Mouse (Mus musculus): ENCODE measurements around the gene Alad.

Alad gene

DNA sequence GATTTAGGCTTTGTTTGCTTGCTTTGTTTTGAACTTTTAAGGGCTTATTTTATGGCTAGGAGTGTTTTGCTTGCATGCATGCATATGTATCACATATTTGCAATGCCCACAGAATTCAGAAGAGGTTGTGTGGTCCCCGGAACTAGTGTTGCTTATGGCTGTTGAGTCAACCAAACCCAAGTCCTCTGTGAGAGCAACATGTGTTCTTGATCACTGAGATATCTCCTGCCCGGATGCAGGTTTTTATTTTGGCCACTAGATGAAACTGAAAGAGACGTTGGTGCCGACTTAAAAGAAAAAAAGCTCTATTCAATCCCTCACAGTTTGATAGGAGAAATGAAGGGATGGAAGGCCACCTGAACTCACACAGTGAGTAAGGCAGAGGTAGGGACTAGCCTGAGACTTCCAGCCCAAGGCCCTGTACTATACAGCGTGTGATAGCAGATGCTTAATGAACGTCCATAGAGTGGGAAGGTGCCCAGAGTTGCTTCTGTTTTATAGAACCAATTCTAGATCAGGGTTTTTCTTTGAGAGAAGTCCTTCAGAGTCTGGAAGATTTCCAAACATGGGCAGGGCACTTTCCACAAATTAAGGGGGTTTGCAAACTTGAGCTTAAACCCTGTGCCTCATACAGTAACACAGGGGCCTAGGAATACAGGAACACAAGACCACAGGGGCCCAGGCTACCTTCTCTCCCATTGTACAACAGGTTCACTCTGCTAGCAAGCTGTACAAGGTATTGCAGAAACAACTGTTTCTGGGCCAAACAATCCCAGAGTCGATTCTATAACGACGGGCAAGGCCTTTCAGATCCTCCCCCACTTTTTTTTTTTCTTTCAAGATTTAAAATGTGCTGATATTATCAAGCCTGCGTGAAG is 1.9 kb downstream of the Alad start:
- DNase-seq, result no peak

DNA sequence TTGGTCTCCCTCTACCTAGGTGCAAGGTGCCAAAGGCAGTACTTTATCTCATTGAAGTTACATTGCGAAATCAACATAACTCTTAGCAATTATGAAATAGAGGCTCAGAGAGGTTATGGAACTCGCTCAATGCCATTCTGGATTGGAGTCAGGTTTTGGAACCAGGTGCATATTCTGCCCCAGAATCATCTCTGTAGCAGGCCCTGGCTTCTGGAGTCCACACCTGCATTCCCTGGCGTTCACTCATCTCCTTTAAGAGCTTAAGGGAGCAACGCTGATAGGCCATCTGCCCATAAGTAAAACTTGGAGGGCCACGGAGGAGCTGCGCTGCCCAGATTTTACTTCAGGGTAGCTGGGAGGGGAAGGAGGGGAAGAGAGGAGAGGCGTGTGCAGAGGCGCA is 2.7 kb downstream of the Alad start:
- no peak for DNase-seq

DNA sequence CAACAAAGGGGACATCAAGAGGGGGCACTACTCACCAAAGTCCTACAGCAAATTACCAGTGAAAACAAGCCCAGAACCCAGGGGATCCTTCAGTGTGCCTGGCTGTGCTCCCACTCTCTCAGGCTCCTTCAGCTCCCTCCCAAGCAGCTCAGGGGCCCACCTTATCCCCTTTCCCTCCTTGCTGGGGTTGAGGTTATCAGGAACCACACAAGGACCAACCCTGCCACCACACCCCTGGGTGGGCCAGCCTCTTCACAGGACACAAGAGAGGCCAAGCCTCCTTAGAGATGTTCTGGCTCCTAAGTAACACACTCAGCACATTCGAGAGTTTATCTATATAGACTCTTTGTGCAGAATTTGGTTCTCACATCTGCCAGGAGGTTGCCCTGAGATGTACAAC is 3.1 kb downstream of the Alad start:
- DNase-seq, result no peak

DNA sequence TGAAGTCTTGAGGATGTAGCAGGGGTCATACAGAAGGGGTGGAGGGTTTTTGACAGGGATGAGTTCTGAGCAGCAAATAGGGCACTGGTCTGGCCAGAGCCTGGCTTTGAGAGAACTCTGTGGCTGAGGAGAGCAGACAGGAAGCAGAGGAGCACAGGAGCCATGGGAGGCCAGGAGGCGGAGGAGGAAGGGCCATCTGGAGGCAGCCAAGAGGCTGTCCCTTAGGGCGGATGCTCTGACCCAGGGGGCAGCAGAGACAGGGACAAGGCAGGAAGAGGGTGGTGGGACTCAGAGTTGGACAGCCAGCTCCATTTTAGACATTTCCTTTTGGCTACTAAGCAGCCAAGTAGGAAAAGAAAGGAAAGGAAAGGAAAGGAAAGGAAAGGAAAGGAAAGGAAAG is 3.6 kb downstream of the Alad start:
- peak; percentile 53 to 54 for DNase-seq

DNA sequence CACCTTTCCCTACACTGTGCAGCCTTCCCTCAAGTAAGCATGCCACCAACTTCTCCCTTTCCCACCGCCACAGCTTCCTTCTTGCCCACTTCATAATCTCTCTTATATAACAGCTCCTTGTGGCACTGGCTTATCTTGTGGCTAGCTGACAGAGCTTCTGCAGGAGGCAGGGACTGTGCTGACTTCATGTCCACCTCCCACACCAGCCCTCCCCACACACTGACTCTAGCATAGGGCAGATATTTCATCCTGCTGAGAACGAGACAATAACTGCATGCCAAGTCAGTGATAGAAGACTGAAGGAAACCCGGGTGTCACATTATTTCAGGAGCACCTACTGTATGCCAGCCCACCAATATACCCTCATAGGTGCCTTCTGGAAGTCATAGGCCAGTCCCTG is 4.2 kb downstream of the Alad start:
- DNase-seq, result no peak

DNA sequence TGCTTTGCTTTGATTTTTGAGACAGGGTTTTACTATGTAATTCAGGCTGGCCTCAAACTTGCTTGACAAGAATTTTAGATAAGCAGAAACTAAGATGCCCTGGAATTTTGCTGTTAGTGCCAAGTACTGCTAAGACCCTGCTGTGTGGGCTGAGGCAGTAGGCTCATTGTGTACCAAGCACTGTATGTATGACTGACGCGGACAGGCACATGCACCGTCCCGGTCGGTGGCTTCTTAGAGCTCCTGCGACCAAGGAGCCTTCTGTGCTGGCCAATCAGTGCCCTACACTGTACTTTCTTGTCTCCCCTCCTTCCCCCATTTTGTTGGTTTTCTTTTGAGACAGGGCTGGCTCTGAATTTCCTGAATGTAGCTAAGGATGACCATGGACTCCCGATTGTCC is 4.7 kb downstream of the Alad start:
- DNase-seq, result no peak

DNA sequence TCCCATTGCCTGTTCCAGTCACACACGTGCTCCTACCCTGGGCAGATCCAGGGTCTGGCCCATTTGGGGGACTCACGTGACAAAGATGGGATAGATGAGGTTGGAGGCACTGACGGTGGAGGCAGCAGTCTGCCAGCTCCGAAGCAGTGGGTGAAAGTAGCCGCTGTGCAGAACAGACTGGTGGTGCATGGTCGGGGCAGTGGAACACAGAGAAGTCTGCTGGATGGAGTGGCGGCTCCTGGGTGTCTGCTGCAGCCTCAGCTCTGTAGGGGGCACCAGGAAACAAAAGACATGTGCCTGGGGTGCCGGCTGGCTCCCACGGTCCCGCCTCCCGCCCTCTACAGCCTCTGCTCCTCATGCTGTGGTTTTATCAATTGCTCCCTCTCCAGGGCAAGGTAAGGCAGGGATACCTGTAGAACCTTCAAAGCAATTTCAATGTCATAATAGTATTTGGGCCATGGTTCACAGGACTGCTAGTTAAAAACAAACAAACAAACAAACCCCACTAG is 5.7 kb downstream of the Alad start:
- DNase-seq, result no peak

DNA sequence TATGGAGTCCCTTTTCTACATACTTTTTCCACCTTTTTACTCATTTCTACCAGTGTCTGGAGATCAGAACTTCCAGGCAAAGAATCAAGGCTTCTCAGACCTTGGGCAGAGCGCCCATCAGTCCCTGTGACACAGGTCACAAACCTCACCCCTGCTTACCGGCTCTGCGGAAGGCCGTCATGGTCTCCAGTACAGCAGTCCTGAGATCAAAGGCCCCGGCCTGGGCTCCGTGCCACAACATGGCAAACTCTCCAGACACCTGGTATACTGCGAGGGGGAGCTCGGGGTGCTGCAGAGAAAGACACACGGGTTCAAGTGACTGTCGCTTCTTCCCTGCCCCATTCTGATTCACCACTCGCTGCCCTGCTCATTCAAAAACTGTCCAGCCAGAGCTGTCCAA is 9.8 kb downstream of the Alad start:
- no peak for DNase-seq

DNA sequence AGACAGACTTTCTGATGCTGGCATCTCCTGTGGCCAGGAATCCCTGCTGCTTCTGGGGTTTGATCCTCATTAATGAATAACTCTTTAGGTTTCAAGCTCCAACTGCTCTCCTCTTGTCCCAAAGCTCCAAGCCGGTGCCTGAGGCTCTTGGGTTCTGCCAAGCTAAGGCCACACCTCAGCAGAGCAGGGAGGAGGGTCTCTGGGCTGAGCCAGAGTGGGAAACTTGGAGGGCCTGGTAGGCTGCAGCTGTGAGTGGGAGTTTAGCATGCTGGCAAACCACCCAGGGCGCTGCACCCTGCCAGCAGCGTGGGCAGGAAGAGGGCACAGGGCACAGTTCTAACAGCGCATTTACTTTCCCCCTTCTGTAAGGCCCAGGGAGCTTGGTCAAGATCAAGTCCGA is 10.9 kb downstream of the Alad start:
- DNase-seq, result no peak

DNA sequence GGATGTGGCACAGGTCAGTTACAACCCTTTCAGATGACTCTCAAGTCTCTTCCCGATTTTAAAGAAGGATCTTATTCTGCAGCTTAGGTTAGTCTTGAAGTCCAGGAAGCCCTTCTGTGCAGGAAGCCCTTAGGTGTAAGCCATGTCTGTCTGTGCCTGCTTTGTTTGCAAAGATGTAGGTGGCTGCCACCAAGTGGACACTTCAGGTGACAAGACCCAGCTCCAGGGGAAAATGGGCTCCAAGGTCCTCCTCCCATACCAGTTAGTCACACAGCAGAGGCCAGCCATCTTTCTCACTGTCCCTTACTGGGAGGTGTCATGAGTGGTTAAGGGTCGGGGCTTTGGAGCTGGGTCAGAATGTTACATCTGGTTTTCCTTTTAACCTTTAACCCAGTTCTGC is 12.9 kb downstream of the Alad start:
- DNase-seq, result peak; percentile 67 to 73

DNA sequence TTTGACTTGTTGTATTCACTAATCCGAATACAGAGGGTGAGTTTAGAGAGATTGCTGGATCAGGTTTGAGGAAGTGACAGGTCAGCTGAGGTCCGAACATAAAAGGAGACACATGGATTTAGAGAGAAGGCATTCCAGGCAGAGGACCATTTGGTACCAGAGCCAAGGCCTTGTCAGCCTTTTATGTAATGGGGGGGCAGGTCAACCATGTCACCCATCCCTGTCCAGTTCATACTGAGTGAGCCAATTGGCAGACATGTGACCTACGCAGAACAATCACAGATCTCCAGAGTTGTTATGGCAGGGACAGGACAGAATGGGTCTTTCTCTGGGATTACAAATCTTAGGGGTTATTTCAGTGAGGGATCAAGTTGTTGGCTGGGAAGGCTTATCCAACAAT is 13.7 kb downstream of the Alad start:
- no peak for DNase-seq

DNA sequence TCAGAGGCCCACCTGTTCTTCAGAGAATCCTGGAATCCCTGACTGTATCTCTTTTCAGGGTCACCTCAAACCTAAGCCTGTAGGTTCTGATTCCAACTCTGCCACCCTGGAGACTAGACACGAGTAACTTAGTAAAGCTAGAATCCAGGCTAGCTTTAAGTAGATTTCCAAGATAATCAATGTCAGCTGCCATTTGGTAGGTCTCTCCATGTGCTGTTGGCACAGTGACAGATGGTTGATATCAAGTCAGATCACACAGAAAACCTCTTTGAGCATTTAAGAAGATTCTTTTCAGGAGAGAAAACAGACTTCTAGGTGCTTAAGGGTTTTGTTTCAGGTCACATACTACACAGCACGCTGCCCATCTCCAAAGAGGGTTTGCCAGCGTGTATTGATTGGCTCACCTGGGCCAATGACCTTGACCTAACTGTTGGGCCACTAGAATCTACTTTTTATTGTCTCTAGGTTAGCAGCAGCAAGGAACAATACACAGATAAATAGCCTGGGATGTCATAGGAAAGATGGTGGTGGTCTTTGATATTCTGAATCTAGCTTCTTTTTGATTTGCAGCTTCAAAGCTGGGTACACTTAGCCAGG is 16.2 kb downstream of the Alad start, which contains the start of gene Hdhd3:
Gene Hdhd3, minus strand, starts transcription at position 94 of the 597 bp plus-strand sequence.
- DNase-seq, result no peak

DNA sequence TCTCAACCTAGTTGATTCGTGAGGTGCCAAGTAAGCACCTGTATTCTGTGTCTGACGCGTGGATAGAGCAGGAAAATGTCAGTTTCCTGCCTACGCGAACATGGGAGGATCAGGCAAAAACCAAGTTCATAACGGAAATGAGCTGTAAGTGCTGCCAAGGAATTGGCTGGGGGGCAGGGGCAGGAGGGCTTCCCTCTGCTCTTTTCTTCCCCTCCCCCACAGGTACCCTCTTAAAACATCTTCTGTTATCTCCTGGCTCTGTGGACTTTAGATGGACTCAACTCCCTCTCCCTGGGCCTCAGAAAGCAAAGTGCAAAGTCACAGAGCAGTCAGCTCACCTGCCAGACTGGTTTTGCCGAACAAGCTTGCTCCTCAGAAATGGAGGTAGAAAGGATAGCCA is 16.7 kb downstream of the Alad start:
- DNase-seq, result no peak

DNA sequence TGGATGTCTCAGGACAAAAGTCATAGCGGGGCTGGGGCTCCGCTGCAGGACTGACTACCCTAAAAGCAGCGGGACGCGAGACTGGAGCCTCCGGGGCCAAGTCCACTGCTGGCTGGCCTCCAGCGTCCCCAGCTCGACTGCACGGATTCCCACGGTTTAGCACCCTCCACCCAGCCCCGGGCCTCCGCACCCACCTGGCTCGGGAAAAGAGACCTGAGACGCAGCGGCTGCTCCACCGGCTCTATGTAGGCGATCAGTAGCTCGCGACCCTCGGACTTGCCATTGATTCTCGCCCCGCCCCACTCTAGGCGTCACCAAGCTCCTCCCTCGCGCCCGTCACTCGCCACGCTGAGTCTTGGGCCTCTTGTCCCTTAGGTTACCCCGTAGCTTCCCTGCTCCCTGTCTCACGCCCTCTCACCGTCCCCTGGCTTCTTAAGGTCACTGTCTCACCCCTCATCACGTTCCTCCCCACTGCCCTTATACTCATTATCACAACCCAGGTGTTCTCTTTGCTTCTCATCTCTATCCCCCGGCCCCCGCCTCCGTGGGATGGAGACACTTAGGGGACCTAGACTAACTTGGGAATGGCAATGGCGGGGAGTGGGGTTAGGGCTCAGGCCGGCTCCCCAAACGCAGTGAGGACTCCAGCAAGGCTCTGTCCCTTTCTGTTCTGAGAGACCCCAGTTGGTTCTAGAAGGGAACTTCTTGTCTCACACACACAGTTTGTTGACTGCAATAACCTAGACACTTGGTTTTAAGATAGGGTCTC is 17.6 kb downstream of the Alad start:
- peak; percentile 91 to 93 for DNase-seq

DNA sequence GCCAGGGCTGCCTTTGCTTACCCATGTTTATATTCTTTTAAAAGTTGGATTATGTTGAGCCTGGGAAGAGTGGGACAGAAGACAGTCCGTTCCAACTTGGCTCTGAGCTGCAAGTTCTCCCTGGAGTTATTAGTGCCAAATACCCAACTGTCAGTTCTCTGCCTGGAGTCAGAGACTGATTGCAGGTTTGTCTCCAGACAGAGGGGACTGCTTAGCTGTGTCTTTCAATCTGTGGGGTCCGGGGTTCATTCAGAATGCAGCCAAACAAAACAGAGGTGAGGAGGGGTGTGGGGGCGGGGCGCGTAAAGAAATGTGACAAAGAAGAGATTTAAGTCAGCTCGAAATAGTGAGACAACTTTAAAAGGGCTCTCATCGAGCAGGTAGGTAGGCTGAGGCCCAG is 18.2 kb downstream of the Alad start:
- DNase-seq, result no peak

DNA sequence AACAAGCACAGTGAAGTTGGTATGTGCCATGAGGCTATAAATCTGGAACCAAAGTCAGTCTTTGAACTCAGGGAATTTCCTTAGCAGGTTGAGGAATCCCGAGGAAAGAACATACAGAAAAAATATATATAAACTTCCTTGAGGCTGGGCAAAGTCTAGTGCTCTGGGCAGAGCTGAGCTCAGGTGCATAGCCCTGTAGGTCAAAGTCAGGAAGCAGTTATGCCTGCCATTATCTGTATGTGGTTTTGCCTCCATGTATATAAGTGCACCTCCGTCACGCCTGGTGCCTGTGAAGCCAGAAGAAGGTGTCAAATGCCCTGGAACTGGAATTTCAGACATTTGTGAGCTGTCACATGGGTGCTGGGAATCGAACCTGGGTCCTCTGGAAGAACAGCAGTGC is 18.9 kb downstream of the Alad start:
- DNase-seq, result no peak

DNA sequence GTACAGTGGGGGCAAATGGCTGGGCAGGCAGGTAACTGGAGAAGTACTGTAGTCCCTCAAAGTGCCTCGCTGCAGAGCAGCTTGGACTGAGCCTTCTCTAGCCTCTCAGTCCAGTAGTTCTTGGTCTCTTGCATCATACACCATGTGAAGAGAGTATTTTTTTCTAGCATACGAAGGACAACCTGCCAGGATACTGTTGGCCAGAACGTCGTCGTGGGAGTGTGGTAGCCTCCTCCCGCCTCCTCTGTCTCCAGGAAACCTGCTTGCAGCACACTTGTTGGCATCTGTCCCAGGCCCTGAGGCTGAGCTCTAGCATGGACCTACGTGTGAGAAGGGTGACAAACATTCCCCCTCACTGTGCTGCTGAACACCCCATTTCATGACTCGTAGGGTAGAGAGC is 22.9 kb downstream of the Alad start:
- DNase-seq, result peak; percentile 56 to 57

DNA sequence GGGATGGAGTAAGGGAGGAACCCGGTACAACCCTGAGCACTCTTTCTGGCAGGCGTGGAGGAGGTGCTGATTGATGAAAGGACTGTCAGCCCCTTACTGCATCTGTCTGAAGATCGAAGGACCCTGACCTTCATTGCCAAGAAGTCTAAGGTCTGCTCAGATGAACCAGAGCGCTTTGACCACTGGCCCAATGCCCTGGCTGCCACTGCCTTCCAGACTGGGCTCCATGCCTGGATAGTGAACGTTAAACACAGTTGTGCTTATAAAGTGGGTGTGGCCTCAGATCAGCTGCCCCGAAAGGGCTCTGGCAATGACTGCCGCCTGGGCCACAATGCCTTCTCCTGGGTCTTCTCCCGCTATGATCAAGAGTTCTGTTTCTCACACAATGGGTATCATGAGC is 23.8 kb downstream of the Alad start:
- no peak for DNase-seq

DNA sequence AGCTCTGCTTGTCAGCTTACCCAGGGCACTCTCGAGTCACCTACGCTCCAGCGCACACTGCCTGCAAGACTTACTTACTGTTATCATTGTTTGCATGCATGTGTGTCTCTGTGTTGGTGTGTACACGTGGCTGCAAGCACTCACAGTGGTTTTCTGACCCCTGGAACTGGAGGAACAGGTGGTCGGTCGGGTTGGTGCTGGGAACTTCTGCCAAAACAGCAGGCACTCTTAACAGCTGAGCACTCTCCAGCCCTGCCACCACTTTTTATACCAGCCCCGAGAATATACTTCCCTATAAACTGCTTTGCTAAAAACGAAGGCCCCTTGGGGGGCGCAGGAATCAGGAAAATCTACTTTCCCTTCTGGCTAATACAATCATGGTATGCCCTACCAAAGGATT is 25.5 kb downstream of the Alad start:
- DNase-seq, result no peak

DNA sequence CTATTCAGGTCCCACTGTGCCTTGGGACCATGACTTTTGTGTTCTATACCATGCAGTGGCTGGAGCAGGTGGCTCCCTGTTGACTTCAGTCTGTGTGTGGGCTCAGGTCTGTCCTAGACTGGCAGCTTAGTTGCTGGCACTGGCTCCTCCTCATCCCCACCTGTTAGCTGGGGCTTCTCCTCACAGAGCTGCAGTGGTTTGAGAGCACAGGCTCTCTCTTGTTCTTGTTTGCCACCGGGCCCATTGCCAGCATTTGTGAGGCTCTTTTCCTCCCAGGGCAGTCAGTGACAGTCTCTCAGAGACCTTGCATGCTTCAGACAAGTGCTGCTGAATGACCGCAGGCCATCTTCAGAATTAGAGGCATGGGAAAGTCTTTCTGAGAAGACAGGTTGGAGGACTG is 27.0 kb downstream of the Alad start:
- DNase-seq, result no peak

DNA sequence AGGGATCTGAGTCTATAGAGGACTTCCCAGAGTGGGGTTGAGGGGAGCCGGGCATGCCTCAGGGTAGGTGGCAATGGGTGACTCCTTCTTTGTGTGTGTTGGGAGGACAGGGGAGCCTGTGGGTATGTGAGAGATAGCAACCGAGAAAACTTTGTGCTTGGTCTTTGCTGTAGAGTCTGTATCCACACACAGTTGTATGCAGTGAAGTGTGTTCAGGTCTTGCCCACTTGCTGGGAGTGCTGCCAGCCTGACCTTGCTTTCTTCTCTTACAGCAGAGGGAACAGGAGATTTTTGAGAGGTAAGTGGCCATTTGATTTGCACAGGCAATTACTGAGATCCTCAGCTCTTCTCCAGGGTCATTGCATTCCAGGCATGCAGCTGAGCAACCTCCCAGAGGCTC is 31.8 kb downstream of the Alad start:
- no peak for DNase-seq

DNA sequence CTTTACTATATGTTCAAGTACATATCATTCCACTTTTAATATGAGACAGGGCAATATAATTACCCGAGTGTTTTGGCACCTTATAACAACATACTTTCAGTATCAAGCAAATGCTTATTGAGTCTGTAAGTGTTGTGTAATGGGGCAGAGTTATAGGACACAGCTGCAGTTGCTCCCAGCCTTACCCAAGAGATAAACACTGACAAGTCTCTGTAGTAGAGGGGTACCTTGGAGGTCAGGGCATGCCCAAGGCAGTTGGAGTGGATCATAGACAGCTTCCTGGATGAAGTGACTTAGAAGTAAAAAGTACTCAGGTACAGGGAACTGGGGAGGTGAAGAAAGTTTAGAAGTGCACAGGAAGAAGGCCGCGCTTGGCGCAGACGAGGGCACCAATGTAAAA is 32.5 kb downstream of the Alad start:
- no peak for DNase-seq

DNA sequence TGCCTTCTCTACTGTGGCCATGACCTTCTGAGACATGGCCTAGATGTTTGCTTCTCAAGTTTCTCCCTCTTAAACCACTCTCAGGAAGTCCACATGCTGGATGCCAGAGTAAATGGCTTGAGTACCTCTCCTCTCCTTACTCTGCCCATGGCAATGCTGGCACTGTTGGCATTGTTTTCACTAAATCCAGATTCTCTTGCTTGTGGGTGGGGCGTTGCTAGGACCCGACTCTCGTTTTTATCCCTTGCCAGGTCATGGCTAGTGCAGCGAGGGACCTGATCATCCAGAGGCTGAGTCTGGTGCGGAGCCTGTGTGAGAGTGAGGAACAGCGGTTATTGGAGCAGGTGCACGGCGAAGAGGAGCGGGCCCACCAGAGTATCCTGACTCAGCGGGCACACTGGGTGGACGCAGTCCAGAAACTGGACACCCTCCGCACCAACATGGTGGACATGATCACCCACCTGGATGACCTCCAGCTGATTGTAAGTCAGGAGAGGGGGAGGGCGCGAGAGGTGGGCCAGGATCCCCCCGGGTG is 33.5 kb downstream of the Alad start:
- no peak for DNase-seq

Data from cerebellum, postnatal 14 days (tissue).